Mouse (Mus musculus) left cerebral cortex, adult 8-10 months (tissue): ENCODE data around the gene Wdhd1. TPM values are rescaled to one million over a fixed set of nuclear protein-coding genes. Genes with fewer than 3 reads are reported as not detected.
A peak's percentile ranks its signal among the peaks of the same experiment; 100 is the strongest.
"Not testable (repeated sequence)": the region's sequence is repeated elsewhere in the genome, so short reads cannot be mapped to it uniquely, and the experiment has no call there.

Experiments
- DNase-seq, 2 experiments: peaks; one replicate each; pipeline ENCODE4 v3.0.0; 2022; ENCODE audit warnings: low spot score in 2 of 2
- total RNA-seq, 4 experiments: library from RNA; stranded (reverse); gene quantifications; 2 replicates each; pipeline ENCODE4 v1.2.4; 2022

Gene Wdhd1
- 1 to 10 TPM; 5.0 to 6.5 (median 5.5) TPM for total RNA-seq

GRCm38 (mm10) chr14:47276637-47277393, at the start of gene Wdhd1, which contains the start of gene Socs4:
Gene Wdhd1 (minus strand): TSS chr14:47276857.
Gene Socs4 (plus strand): TSS chr14:47276931.
- DNase-seq = peak; percentile 86 to 91

- no peak for DNase-seq
Measured at GRCm38 (mm10) chr14:47325965-47326761, 49.5 kb upstream of the Wdhd1 start.

- DNase-seq = not testable (repeated sequence)
Measured at GRCm38 (mm10) chr14:47321581-47321980, 44.9 kb upstream of the Wdhd1 start.

- no peak for DNase-seq
Measured at GRCm38 (mm10) chr14:47319362-47319761, 42.7 kb upstream of the Wdhd1 start.

GRCm38 (mm10) chr14:47310342-47311181, 33.9 kb upstream of the Wdhd1 start:
- no peak for DNase-seq

- no peak for DNase-seq
Measured at GRCm38 (mm10) chr14:47309061-47309460, 32.4 kb upstream of the Wdhd1 start.

- DNase-seq = no peak
Measured at GRCm38 (mm10) chr14:47307669-47308068, 31.0 kb upstream of the Wdhd1 start.

GRCm38 (mm10) chr14:47305933-47306332, 29.3 kb upstream of the Wdhd1 start:
- no peak for DNase-seq

- DNase-seq = no peak
Measured at GRCm38 (mm10) chr14:47304814-47305405, 28.3 kb upstream of the Wdhd1 start.

- no peak for DNase-seq
Measured at GRCm38 (mm10) chr14:47302885-47303680, 26.4 kb upstream of the Wdhd1 start.

GRCm38 (mm10) chr14:47298819-47299261, 22.2 kb upstream of the Wdhd1 start:
- DNase-seq = no peak

GRCm38 (mm10) chr14:47298408-47298792, 21.7 kb upstream of the Wdhd1 start:
- DNase-seq = no peak

- peak; percentile 72 to 87 for DNase-seq
Measured at GRCm38 (mm10) chr14:47297785-47298407, 21.2 kb upstream of the Wdhd1 start, which contains the start of gene Mapk1ip1l. Gene Mapk1ip1l (plus strand): TSS chr14:47298266.

- no peak for DNase-seq
Measured at GRCm38 (mm10) chr14:47296232-47296631, 19.6 kb upstream of the Wdhd1 start.

GRCm38 (mm10) chr14:47294136-47294535, 17.5 kb upstream of the Wdhd1 start:
- DNase-seq = no peak

GRCm38 (mm10) chr14:47291772-47292171, 15.1 kb upstream of the Wdhd1 start:
- DNase-seq = no peak

- DNase-seq = no peak
Measured at GRCm38 (mm10) chr14:47287021-47287420, 10.4 kb upstream of the Wdhd1 start.

- DNase-seq = no peak
Measured at GRCm38 (mm10) chr14:47286215-47286614, 9.6 kb upstream of the Wdhd1 start.

- no peak for DNase-seq
Measured at GRCm38 (mm10) chr14:47285271-47285670, 8.6 kb upstream of the Wdhd1 start.

- no peak for DNase-seq
Measured at GRCm38 (mm10) chr14:47283568-47283967, 6.9 kb upstream of the Wdhd1 start.
